8 mouse cellular contexts compared by ENCODE assay signal in genomic region chr3:27765929-27766328, GRCm38 (mm10). TPM values are rescaled to one million over a fixed set of nuclear protein-coding genes. Genes with fewer than 3 reads are reported as not detected.
DNase-seq lines count a peak whose midpoint lies in the region; ATAC-seq and TF ChIP-seq lines count a peak whose summit lies in the region.
"Had no signal": no experiment of that assay in that cellular context is flagged by ENCODE, and none has a peak within 500 bp of the region (broad histone marks: within the 10 kb centered on the region; RNA-seq: fewer than 3 reads in every experiment).

No protein-coding gene starts in this region.

- H3K4me3 ChIP-seq in liver, embryonic 16.5 days (ENCODE audit: low read depth, low read length) = no peak overlapping the region
- H3K4me3 ChIP-seq in liver, embryonic 12.5 days = no peak overlapping the region
- no peak overlapping the region for H3K4me3 ChIP-seq in brown adipose tissue, adult 24 weeks (ENCODE audit: insufficient read depth, low read depth, low read length)
- H3K4me3 ChIP-seq in heart, embryonic 13.5 days = no peak overlapping the region
- H3K4me3 ChIP-seq in midbrain, postnatal 0 days (ENCODE audit: low read depth, low read length) = no peak overlapping the region
- H3K4me3 ChIP-seq: megakaryocyte, embryonic 14.5 days had no signal

- no peak overlapping the region for H3K4me2 ChIP-seq in liver, embryonic 16.5 days (ENCODE audit: low read depth, low read length)
- no peak overlapping the region for H3K4me2 ChIP-seq in liver, embryonic 12.5 days
- H3K4me2 ChIP-seq in heart, embryonic 13.5 days = no peak overlapping the region
- no peak overlapping the region for H3K4me2 ChIP-seq in midbrain, postnatal 0 days (ENCODE audit: low read depth, low read length, poor library complexity, severe bottlenecking)

- H3K9ac ChIP-seq in liver, embryonic 16.5 days (ENCODE audit: low read depth, low read length) = no peak overlapping the region
- H3K9ac ChIP-seq in liver, embryonic 12.5 days = no peak overlapping the region
- no peak overlapping the region for H3K9ac ChIP-seq in heart, embryonic 13.5 days
- H3K9ac ChIP-seq in midbrain, postnatal 0 days (replicated peaks; ENCODE audit: low read length, poor library complexity, severe bottlenecking) = no peak overlapping the region

- no peaks in the 10 kb centered on the region for H3K9me3 ChIP-seq in liver, embryonic 16.5 days (replicated peaks; ENCODE audit: control insufficient read depth, low read length)
- no peaks in the 10 kb centered on the region for H3K9me3 ChIP-seq in liver, embryonic 12.5 days (replicated peaks)
- no peaks in the 10 kb centered on the region for H3K9me3 ChIP-seq in heart, embryonic 13.5 days
- no peaks in the 10 kb centered on the region for H3K9me3 ChIP-seq in midbrain, postnatal 0 days (ENCODE audit: low read length)

- peak; percentile 83 for ATAC-seq in liver, embryonic 16.5 days (ENCODE audit: low read depth)
- no peak for ATAC-seq in liver, embryonic 12.5 days
- no peak for ATAC-seq in heart, embryonic 13.5 days (ENCODE audit: extremely low read depth, insufficient number of reproducible peaks, low FRiP score, low TSS enrichment)
- no peak for ATAC-seq in midbrain, postnatal 0 days (ENCODE audit: low FRiP score)

- peak; percentile 46 for DNase-seq in lung, postnatal 14 days
- no peak for DNase-seq in cerebellum, adult 9-10 months
- no peak for DNase-seq in midbrain, postnatal 0 days (ENCODE audit: low spot score)

- peaks cover 4% of the 10 kb centered on the region for H3K4me1 ChIP-seq in liver, embryonic 16.5 days (ENCODE audit: control insufficient read depth, low read depth, low read length)
- 0 out of 2 replicates have a peak, but pooled peaks cover 5% of the 10 kb centered on the region for H3K4me1 ChIP-seq in liver, embryonic 12.5 days
- peaks cover 4% of the 10 kb centered on the region; the same call in 1 of the 2 replicates for H3K4me1 ChIP-seq in brown adipose tissue, adult 24 weeks (ENCODE audit: control insufficient read depth, insufficient read depth, insufficient read length, low read length)
- H3K4me1 ChIP-seq in heart, embryonic 13.5 days = peaks cover 16% of the 10 kb centered on the region
- no peaks in the 10 kb centered on the region for H3K4me1 ChIP-seq in midbrain, postnatal 0 days (ENCODE audit: insufficient read depth, low read length)
- H3K4me1 ChIP-seq: megakaryocyte, embryonic 14.5 days had no signal

- H3K36me3 ChIP-seq in liver, embryonic 16.5 days (ENCODE audit: control insufficient read depth, insufficient read depth) = no peaks in the 10 kb centered on the region
- no peaks in the 10 kb centered on the region for H3K36me3 ChIP-seq in liver, embryonic 12.5 days
- no peaks in the 10 kb centered on the region for H3K36me3 ChIP-seq in heart, embryonic 13.5 days
- no peaks in the 10 kb centered on the region for H3K36me3 ChIP-seq in midbrain, postnatal 0 days (ENCODE audit: insufficient read depth, low read length)

- 0 out of 2 replicates have a peak overlapping the region, but pooled peaks have one; percentile 38 for H3K27ac ChIP-seq in liver, embryonic 16.5 days (ENCODE audit: low read length)
- no peak overlapping the region for H3K27ac ChIP-seq in liver, embryonic 12.5 days
- H3K27ac ChIP-seq in brown adipose tissue, adult 24 weeks (replicated peaks; ENCODE audit: low read depth, low read length) = peak overlapping the region; percentile 71; the same call in 1 of the 2 replicates
- peak overlapping the region; percentile 38; the same call in 1 of the 2 replicates for H3K27ac ChIP-seq in heart, embryonic 13.5 days (replicated peaks)
- no peak overlapping the region for H3K27ac ChIP-seq in midbrain, postnatal 0 days (ENCODE audit: low read depth, low read length)

- H3K27me3 ChIP-seq in liver, embryonic 16.5 days (ENCODE audit: control insufficient read depth, insufficient read depth, low read depth, low read length) = no peaks in the 10 kb centered on the region
- H3K27me3 ChIP-seq in liver, embryonic 12.5 days (replicated peaks) = no peaks in the 10 kb centered on the region
- H3K27me3 ChIP-seq in heart, embryonic 13.5 days (replicated peaks) = no peaks in the 10 kb centered on the region
- H3K27me3 ChIP-seq in midbrain, postnatal 0 days (ENCODE audit: insufficient read depth, low read length) = no peaks in the 10 kb centered on the region
- H3K27me3 ChIP-seq: megakaryocyte, embryonic 14.5 days had no signal

- 32% methylated on average over 7 of the region's 7 CpGs for WGBS in liver, embryonic 16.5 days (ENCODE audit: insufficient replicate concordance)
- WGBS in liver, embryonic 12.5 days (ENCODE audit: insufficient replicate concordance) = 61% methylated on average over 7 of the region's 7 CpGs
- 57% methylated on average over 7 of the region's 7 CpGs for WGBS in heart, embryonic 13.5 days
- 76% methylated on average over 7 of the region's 7 CpGs for WGBS in midbrain, postnatal 0 days

- TF ChIP-seq CTCF in midbrain, postnatal 0 days (IDR thresholded peaks at IDR 0.05) = no peak

RNA-seq across cellular contexts. Expression of gene Fndc3b, which starts 54.8 kb away (rescaled TPM):
- polyA plus RNA-seq in liver, embryonic 16.5 days (2015; fragmentation: Nextera tagmentation; extraction: Ambion mirVana) = 10.5 and 13.2 TPM in 2 replicates
- polyA plus RNA-seq in liver, embryonic 12.5 days (2016; fragmentation: Nextera tagmentation; extraction: Ambion mirVana) = 9.4 and 9.7 TPM in 2 replicates
- polyA plus RNA-seq in brown adipose tissue, adult 24 weeks (2012; ENCODE audit: insufficient read depth, insufficient read length, missing spikeins) = 6.4 and 13.2 TPM in 2 replicates
- 22.3 and 24.0 TPM in 2 replicates for polyA plus RNA-seq in heart, embryonic 13.5 days (2015; fragmentation: Nextera tagmentation; extraction: Ambion mirVana)
- 13.4 and 16.7 TPM in 2 replicates for total RNA-seq in midbrain, postnatal 0 days (2014; rRNA removed)
- polyA plus RNA-seq in midbrain, postnatal 0 days (2015; fragmentation: Nextera tagmentation; extraction: Ambion mirVana) = 5.1 and 7.6 TPM in 2 replicates

Comparison
In these comparisons a context has a peak if more than half of its experiments do, and no peak if none do; other contexts are left out.
1. H3K27ac ChIP-seq: peak in liver, embryonic 16.5 days (single experiment), brown adipose tissue, adult 24 weeks (single experiment) and heart, embryonic 13.5 days (single experiment); none in liver, embryonic 12.5 days (single experiment) and midbrain, postnatal 0 days (single experiment).